Mouse (Mus musculus): ENCODE data around the gene Xpo1.
A peak's percentile ranks its signal among the peaks of the same experiment; 100 is the strongest.
"Not testable (repeated sequence)": the region's sequence is repeated elsewhere in the genome, so short reads cannot be mapped to it uniquely, and the experiment has no call there.

The Xpo1 gene

GRCm38 (mm10) chr11:23255427-23256193 lies at the start of gene Xpo1:
TSS of gene Xpo1 (plus strand) at chr11:23256041.
- peak; percentile 100 for DNase-seq

- DNase-seq: no peak
Observed at GRCm38 (mm10) chr11:23209717-23210116, 46.1 kb upstream of the Xpo1 start.

GRCm38 (mm10) chr11:23210590-23211510 lies 45.0 kb upstream of the Xpo1 start:
- DNase-seq: peak; percentile 66 to 75

- peak; percentile 39 to 49 for DNase-seq
Observed at GRCm38 (mm10) chr11:23217430-23217829, 38.4 kb upstream of the Xpo1 start.

- DNase-seq: no peak
Observed at GRCm38 (mm10) chr11:23236015-23236414, 19.8 kb upstream of the Xpo1 start.

- no peak for DNase-seq
Observed at GRCm38 (mm10) chr11:23253931-23254330, 1.9 kb upstream of the Xpo1 start.

- DNase-seq: no peak
Observed at GRCm38 (mm10) chr11:23254548-23254947, 1.3 kb upstream of the Xpo1 start.

GRCm38 (mm10) chr11:23255053-23255426 lies 801 bp upstream of the Xpo1 start:
- no peak for DNase-seq

GRCm38 (mm10) chr11:23256194-23256802 lies 457 bp downstream of the Xpo1 start:
- no peak for DNase-seq

GRCm38 (mm10) chr11:23256803-23257704 lies 1.2 kb downstream of the Xpo1 start:
- DNase-seq: peak; percentile 83 to 85

- no peak for DNase-seq
Observed at GRCm38 (mm10) chr11:23259073-23259472, 3.2 kb downstream of the Xpo1 start.

- DNase-seq: no peak
Observed at GRCm38 (mm10) chr11:23259481-23259880, 3.6 kb downstream of the Xpo1 start.

GRCm38 (mm10) chr11:23260186-23260585 lies 4.3 kb downstream of the Xpo1 start:
- DNase-seq: no peak

- peak in 1 of 2 experiments; percentile 18 for DNase-seq
Observed at GRCm38 (mm10) chr11:23261490-23261889, 5.6 kb downstream of the Xpo1 start.

GRCm38 (mm10) chr11:23264949-23265348 lies 9.1 kb downstream of the Xpo1 start:
- DNase-seq: no peak

GRCm38 (mm10) chr11:23271770-23272724 lies 16.2 kb downstream of the Xpo1 start:
- DNase-seq: peak; percentile 55 to 68

- no peak for DNase-seq
Observed at GRCm38 (mm10) chr11:23275780-23276179, 19.9 kb downstream of the Xpo1 start.

- DNase-seq: no peak
Observed at GRCm38 (mm10) chr11:23284469-23284868, 28.6 kb downstream of the Xpo1 start.

- not testable (repeated sequence) for DNase-seq
Observed at GRCm38 (mm10) chr11:23288866-23289265, 33.0 kb downstream of the Xpo1 start.

GRCm38 (mm10) chr11:23297379-23297778 lies 41.5 kb downstream of the Xpo1 start:
- DNase-seq: no peak

- DNase-seq: no peak
Observed at GRCm38 (mm10) chr11:23298301-23298700, 42.5 kb downstream of the Xpo1 start.

Measured in kidney, postnatal 36 days (tissue).